Mouse (Mus musculus) spleen, adult 2 months (tissue): Measurements from ENCODE around the gene Barx1. TPM values are rescaled to one million over a fixed set of nuclear protein-coding genes. Genes with fewer than 3 reads are reported as not detected.

ENCODE experiments used
- DNase-seq, 2 experiments: peaks; one replicate each; pipeline versions ENCODE4 v3.0.0 to v3.0.0-alpha.2; 2012 to 2021; ENCODE audit warnings: low spot score in 2 of 2, low read depth in 1 of 2
- H3K27ac ChIP-seq: fragments of 200-500 bp; 2 replicates; pipeline ENCODE4 v1.5.1; 2012; ENCODE audit warnings: low read length, inconsistent platforms; ENCODE audit not compliant: insufficient read depth
- H3K27me3 ChIP-seq: fragments of 200-500 bp; 2 replicates; pipeline ENCODE4 v1.6.1; 2012; ENCODE audit warnings: mild to moderate bottlenecking, moderate library complexity, low read length, inconsistent platforms; ENCODE audit not compliant: control insufficient read depth, insufficient read depth
- H3K36me3 ChIP-seq: fragments of 200-500 bp; 2 replicates; pipeline ENCODE4 v1.6.1; 2012; ENCODE audit warnings: mild to moderate bottlenecking, low read length, inconsistent platforms; ENCODE audit not compliant: control insufficient read depth, insufficient read depth
- H3K4me1 ChIP-seq: fragments of 200-500 bp; 2 replicates; pipeline ENCODE4 v1.6.1; 2011; ENCODE audit warnings: inconsistent platforms; ENCODE audit not compliant: control insufficient read depth, insufficient read depth, insufficient read length
- H3K4me3 ChIP-seq: fragments of 200-500 bp; 2 replicates; pipeline ENCODE4 v1.5.1; 2011; ENCODE audit warnings: mild to moderate bottlenecking, inconsistent platforms; ENCODE audit not compliant: insufficient read depth, insufficient read length; ENCODE audit errors: extremely low read depth
- CTCF ChIP-seq: fragments of 200-500 bp; IDR thresholded peaks from 2 replicates; pipeline ENCODE4 v1.5.1; 2011; ENCODE audit warnings: mild to moderate bottlenecking, inconsistent platforms; ENCODE audit not compliant: insufficient read depth, insufficient read length, insufficient replicate concordance; ENCODE audit errors: extremely low read depth
- POLR2A ChIP-seq: fragments of 200-500 bp; IDR thresholded peaks from 2 replicates; pipeline ENCODE4 v1.6.1; 2011; ENCODE audit warnings: low read depth, low read length, inconsistent platforms
- WGBS: fragments of 180-500 bp; shearing (Covaris S2); methylation state at CpG from one replicate; pipeline ENCODE4 v1.1.7; 2018; 5-methylcytosine and 5-hydroxymethylcytosine counted together
- polyA plus RNA-seq: library from polyadenylated mRNA; depleted of rRNA; stranded (reverse); fragments of >200 nt; gene quantifications from 2 replicates; pipeline ENCODE4 v1.2.3, GENCODE M21; 2012

Barx1 gene
- polyA plus RNA-seq, 1 experiment: 0.46 TPM

GRCm38 (mm10) chr13:48667461-48667860, 4.7 kb downstream of the Barx1 start:
- no peaks in the 10 kb centered on the region; the same call in none of the 2 replicates for H3K4me1 ChIP-seq
- no peak for DNase-seq
- H3K27ac ChIP-seq: no peak overlapping the region
- H3K27me3 ChIP-seq: peaks cover 48% of the 10 kb centered on the region
- 14% methylated on average over 4 of the region's 4 CpGs for WGBS
- no peak overlapping the region for H3K4me3 ChIP-seq
- H3K36me3 ChIP-seq: no peaks in the 10 kb centered on the region
- no peak for TF ChIP-seq CTCF
- no peak for TF ChIP-seq POLR2A

DNA sequence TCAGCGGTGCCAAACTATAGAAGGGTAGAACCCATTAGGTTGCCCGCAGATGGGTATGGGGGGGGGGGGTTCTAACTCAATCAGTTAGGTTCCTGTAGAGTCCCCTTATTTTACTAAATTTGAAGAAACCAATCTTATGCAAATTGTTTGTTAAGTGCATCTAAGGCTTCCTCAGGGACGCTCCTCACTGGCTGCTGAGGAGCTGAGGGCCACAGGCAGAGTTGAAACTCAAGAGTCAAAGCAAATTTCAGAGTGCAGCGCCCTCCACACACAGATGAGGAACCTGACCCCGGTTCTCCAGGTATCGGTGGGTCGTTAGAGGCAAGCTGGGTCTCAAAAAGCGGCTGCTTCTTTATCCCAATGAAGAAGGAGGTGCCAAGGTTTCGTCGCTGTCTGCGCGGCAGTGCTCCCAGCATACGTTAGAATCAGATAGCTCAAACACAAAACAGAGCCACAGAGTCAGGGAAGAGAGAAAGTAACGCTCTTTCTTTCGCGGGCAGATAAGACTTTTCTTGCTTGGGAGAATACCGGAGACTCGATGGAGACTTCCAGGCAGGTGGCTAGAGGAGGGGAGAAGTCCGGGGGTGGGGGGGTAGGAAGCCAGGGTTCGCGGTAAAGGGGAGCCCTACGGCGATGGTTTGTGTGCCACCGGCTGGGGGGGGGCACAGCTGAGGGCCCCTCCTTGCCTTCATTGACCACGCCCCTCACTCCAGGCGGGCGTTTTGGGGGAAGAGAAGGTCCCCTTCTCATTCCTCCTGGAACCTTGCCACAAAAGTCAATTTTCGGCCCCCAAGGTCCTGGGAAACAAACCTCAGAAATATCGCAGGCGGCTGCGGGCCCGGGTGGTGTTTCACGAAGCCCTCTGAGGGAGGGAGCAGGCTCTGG, 5.5 kb downstream of the Barx1 start:
- 4% methylated on average over 33 of the region's 33 CpGs for WGBS
- TF ChIP-seq CTCF (no peak), POLR2A (no peak)
- Histone ChIP-seq H3K36me3 (no peaks in the 10 kb centered on the region), H3K27ac (no peak overlapping the region), H3K27me3 (peaks cover 42% of the 10 kb centered on the region), H3K4me3 (no peak overlapping the region; the same call in 1 of the 2 replicates), H3K4me1 (no peaks in the 10 kb centered on the region; the same call in 1 of the 2 replicates)
- no peak for DNase-seq

- no peak overlapping the region for H3K27ac ChIP-seq
- no peaks in the 10 kb centered on the region; the same call in 1 of the 2 replicates for H3K4me1 ChIP-seq
- no peaks in the 10 kb centered on the region for H3K36me3 ChIP-seq
- H3K27me3 ChIP-seq: peaks cover 37% of the 10 kb centered on the region
- H3K4me3 ChIP-seq: no peak overlapping the region
- WGBS: 3% methylated on average over 34 of the region's 34 CpGs
- no peak for DNase-seq
- TF ChIP-seq CTCF (no peak), POLR2A (no peak)
These were observed 6.3 kb downstream of the Barx1 start for GRCm38 (mm10) chr13:48668976-48669534.

GRCm38 (mm10) chr13:48672312-48672840, 9.6 kb downstream of the Barx1 start:
- TF ChIP-seq POLR2A (no peak), CTCF (no peak)
- no peak for DNase-seq
- H3K4me3 ChIP-seq: no peak overlapping the region
- no peaks in the 10 kb centered on the region for H3K36me3 ChIP-seq
- 5% methylated on average over 24 of the region's 24 CpGs for WGBS
- H3K27me3 ChIP-seq: peaks cover 26% of the 10 kb centered on the region
- no peaks in the 10 kb centered on the region; the same call in 1 of the 2 replicates for H3K4me1 ChIP-seq
- no peak overlapping the region for H3K27ac ChIP-seq

DNA sequence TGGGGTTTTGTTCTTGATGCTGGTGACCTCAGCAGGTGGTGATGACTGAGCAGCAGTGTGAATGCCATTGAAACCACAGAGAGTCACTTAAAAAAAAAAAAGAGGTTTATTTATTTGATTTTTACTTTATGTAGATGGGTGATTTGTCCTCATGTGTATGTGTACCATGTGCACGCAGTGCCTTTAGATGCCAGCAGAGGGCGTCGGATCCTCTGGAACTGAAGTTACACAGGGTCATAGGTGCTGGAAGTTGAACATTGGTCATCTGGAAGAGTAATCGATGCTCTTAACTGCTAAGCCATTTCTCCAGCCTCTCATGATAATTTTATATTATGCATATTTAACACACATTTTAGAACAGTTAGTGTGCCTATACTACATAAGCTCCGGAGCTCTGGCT, 11.8 kb downstream of the Barx1 start:
- Histone ChIP-seq H3K27me3 (peaks cover 12% of the 10 kb centered on the region), H3K4me1 (no peaks in the 10 kb centered on the region), H3K36me3 (no peaks in the 10 kb centered on the region), H3K4me3 (no peak overlapping the region), H3K27ac (no peak overlapping the region)
- WGBS: 79% methylated on average over 5 of the region's 5 CpGs
- no peak for TF ChIP-seq POLR2A
- TF ChIP-seq CTCF: no peak
- DNase-seq: no peak

DNA sequence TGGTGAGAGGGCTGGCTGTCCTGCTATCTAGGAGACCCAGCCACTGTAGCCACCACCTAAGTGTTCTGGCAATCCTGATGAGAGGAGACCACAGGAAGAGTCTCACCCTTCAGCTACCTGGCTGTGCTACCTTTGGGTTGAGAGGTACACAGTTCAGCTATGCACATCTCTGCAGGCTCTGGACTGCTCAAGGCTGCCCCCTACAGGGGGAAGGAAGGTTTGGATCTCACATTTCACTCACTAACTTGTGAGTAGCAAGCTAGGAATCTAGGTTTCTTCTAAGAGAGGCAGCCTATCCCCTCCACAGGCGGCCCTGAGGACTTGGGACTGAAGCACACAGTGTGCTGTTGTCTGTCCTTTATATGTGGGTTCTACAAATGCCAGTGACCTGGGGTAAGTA, 16.6 kb downstream of the Barx1 start:
- no peak overlapping the region for H3K4me3 ChIP-seq
- DNase-seq: peak in 1 of 2 experiments; percentile 5

More for the DNA sequence above, 16.6 kb downstream of the Barx1 start:
- no peaks in the 10 kb centered on the region for H3K4me1 ChIP-seq
- no peaks in the 10 kb centered on the region for H3K27me3 ChIP-seq
- H3K36me3 ChIP-seq: no peaks in the 10 kb centered on the region
- H3K27ac ChIP-seq: no peak overlapping the region
- WGBS: 63% methylated on average over 1 of the region's 1 CpGs
- TF ChIP-seq POLR2A: no peak
- peak; percentile 21; the same call in 1 of the 2 replicates for TF ChIP-seq CTCF
